Mouse (Mus musculus) megakaryocyte, adult 5-6 weeks (primary cell): Measurements from ENCODE around the gene Myh10. TPM values are rescaled to one million over a fixed set of nuclear protein-coding genes. Genes with fewer than 3 reads are reported as not detected.
"Not testable (repeated sequence)": the region's sequence is repeated elsewhere in the genome, so short reads cannot be mapped to it uniquely, and the experiment has no call there.

Source experiments
- ATAC-seq: 2 replicates; pipeline ENCODE4 v1.8.0; 2016; ENCODE audit warnings: mild to moderate bottlenecking, inconsistent platforms; ENCODE audit not compliant: poor library complexity, severe bottlenecking
- total RNA-seq, 2 experiments: library from RNA; stranded (forward) in 1 of 2; stranded (reverse) in 1 of 2; fragments of 153-499, 151-499 nt in 1 of 2; fragments of 221-1000, 200-1000 nt in 1 of 2; gene quantifications; 2 replicates each; pipeline versions ENCODE4 v1.2.3 to v1.2.4; 2015 to 2017

Gene Myh10
- total RNA-seq, 2 experiments from 2014 or later, result 0.59 to 1.9 TPM

DNA sequence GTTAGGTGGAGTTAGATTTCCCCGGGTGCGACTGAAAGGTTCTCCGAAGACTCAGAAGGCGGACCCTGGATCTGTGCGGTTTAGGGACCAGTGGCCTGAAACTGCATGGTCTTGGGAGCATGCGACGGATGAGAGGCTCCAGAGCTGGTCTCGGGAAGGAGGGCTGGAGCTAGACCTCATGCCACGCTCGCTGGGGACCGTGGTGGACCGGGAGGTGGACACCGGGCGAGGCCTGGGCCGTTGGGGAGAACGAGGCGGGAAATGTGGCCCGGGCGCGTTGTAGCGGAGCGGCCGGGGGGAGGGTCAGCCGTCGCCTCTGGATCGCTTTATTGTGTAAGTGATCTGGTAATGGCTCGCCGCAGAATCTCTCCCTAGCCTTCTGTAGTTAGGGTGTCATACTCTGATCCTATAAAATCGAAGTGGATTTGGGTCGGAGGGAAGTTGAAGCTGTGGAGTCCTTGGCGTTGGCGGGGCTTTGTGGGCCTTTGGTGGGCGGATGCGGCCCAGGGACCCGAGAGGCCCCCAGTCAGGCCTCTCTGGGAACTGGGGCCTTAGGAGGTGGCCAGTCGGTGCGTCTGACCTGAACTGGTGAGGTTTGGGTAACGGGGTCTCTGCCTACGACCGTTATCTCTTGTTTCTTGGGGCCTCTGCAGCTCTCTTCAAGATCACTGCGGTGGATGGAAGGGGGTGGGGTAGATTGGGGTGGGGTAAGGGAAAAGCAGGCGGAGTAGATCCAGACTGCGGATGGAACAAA is 1.5 kb downstream of the Myh10 start:
- ATAC-seq, result no peak

DNA sequence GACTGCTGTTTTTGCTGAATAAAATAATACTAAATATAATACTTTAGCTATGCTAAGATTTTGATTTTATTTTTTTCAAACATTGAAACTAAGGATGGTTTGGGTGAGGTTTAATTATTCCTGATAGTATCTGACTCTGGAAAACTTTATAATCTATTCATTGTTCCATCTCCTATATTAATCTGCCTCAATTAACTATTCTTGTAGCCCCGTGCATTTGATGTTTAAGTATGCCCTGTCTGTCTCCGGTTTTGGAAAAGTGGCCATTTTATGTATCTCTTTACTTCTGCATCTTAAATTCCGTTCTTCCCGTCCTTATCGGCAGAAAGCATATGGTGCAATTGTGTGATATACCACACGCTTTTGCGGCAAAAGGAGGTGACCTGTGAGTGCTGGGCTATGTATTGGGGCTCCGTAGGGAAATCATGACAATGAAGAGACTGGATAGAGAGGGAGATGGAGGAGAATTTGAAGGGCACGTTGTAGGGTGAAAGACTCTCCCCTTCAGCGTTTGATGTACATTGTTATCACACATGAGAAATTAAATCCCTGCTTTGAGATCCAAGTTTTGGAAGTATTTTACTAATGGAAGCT is 2.2 kb downstream of the Myh10 start:
- ATAC-seq, result no peak

DNA sequence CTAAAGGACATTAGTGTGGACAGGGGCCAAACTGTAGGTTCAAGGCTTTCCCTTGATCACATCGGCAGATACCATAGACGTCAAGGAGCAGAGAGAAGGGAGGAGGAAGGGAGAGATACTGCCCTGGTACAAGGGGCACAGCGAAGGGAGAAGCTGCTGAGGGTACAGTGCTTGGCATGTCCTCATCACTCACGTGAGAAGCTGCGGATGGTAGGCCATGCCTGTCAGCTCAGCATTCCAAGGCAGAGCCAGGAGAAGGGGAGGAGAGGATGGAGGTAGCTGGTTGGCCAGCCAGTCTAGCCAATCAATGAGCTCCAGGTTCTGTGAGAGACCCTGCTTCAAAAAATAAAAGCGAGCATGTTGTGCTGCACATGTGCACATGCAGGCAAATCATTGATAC is 11.0 kb downstream of the Myh10 start:
- ATAC-seq, result no peak

DNA sequence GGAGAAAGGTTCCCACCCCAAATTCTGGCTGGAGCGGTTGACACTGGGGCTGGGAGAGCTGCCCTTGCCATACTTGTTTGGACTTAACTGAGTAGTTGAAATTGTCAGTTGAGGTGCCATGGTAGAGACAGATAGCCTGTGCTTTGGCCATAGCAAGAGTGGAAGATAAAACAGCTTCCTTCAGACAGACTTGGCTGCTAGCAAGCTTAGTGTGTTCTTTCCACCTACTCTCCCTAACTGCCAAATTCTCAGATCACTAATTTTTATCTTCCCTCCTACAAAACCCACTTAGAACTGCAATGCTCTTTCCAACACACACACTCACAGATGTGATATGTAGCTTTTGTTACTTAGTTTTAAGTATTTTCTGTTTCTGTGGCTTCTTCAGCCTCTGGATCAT is 12.0 kb downstream of the Myh10 start:
- no peak for ATAC-seq

DNA sequence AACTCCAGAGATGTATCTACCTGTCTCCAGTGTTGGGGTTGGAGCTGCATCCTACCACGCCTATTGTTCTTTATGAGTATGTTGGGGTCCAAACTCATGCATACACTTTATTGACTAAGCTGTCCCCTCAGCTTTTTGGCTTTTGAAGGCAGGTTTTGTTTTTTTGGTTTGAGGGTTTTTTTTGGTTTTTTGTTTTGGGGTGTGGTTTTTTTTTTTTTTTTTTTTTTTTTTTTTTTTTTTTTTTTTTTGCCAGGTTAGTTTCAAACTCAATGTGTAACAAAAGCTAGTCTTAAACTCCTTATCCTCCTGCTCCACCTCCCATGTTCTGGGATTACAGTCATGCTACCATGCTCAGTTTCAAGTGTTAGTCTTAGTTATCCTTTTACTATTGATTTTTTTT is 12.9 kb downstream of the Myh10 start:
- ATAC-seq, result no peak

DNA sequence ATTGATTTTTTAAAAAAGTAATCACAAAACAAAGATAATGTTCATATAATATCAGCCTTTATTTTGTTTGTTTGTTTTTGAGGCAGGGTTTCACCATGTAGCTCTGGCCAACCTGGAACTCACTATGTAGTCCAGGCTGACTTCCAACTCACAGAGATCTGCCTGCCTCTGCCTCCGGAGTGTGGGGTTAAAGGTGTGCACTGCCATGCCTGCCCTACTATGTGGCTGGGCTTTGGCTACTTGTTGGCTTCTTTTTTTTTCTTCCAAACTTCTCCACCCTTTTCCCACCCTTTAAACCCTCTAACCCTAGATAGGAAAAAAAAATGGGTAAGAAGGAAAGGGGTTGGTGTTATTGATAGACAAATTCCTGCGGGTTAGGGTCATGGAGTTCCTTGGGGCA is 13.5 kb downstream of the Myh10 start:
- no peak for ATAC-seq

DNA sequence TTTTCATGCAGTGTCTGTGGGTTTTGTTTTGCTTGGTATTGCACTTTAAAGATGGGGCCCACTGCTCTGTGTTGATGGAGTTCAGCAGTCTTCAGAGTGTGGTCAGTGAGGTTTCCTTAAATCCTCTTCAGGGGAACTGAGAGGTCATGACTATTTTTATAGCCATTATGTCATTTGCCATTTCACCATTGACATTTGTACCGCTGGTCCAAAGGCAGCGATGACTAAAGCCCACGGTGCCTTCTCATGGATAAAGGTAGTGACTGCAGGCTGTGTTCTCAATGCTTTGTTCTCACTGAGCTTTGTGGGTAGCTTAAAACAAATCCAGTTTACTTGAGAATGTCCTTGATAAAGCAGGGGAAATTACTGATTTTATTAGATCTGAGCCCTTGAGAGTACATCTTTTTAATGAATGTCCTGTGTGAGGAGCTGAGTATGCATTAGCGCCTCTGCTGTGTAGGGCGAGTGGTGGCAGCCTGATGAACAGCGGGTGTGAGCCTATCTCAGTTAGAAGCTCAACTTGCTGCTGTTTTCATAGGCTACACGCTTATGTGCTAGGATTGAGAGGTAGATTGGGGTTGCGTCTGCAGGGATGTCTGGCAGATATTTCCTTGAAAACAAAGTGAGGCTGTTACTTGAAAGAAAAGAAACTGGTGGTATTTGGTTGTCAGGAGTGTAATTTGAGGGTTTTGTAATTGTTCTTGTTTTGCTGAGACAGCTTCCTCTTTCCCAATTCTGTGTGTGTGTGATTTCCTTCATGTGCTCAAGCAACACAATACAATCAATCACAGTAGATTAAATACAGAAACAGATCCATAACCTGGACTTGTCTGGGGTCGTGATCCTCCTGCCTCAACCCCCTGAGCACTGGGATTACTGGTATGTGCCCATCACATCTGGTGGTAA is 15.4 kb downstream of the Myh10 start:
- ATAC-seq, result peak; percentile 52

DNA sequence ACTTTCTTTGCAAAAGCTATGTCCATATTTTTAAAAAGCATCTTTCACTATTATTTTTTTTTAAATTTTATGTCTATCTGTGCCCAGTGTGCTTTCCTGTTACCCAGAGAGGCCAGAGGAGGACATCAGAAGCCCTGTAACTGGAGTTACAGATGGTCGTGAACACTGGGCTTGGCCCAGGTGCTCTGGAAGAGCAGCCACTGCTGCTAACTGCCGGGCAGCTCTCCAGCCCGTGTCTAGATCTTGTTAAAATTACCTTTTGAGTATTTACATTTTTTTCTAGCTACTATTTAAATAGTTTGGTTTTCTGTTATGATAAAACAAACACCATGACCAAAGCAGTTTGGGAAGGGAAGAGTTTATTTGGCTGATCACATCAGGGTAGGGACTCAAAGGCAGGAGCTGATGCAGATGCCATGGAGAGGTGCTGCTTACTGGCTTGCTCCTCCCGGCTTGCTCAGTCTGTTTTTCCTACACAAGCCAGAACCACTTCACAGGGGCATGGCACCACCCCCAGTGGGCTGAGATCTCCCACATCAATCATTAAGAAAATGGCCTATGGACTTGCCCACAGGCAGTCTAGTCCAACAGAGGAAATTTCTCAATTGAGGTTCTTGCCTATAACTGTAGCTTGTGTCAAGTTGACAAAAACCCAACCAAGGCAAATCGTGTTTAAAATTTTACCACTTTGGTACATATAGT is 16.7 kb downstream of the Myh10 start:
- no peak for ATAC-seq

DNA sequence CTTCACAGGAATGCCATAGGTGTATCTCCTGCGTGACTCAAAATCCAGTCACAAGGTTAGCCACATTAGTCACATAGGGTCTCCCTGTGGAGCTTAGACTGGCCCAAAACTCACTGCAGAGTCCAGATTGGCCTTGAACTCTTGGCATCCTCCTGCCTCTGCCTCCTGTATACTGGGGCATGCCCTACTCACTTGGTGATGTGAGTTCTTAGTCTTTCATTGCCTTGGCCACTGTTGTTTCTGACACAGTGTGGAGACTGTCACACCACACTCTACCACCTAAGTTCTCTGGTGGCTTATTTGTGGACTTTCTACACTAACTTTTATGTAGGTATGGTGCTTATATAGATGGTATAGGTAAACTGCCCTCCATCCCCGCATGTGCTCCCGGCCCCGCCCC is 24.8 kb downstream of the Myh10 start:
- no peak for ATAC-seq

DNA sequence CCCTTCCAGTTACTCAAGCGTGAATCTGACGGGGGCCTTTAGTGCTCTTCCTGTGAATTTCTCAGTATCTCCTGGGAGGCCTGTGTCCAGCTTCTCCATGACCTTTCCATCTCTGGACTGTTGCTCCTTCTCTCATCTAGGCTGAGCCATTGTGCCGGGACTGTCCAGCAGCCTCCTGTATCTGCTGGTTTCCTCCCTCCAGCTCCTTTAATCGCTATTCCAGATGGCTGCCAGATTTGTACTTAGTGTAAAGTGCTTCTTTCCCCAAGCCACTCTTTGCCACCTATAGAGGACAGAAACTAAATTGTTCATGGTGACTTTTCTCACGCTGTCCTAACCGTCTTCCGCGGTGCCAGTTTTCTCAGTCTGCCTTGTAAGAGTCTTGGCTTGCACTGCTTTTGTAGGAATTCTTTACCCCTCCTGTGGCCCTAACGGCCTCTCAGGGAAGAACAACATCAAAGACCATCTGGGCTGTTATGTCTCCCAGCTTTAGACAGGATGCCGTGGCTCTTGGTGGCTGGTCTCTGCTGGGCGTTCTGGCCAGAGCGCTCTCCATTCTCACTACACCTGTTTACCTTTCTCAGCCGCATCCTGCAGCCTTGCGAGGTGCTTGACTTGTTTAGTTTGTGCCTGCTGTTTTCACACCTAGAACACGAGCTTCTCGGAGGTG is 25.9 kb downstream of the Myh10 start:
- ATAC-seq, result no peak

DNA sequence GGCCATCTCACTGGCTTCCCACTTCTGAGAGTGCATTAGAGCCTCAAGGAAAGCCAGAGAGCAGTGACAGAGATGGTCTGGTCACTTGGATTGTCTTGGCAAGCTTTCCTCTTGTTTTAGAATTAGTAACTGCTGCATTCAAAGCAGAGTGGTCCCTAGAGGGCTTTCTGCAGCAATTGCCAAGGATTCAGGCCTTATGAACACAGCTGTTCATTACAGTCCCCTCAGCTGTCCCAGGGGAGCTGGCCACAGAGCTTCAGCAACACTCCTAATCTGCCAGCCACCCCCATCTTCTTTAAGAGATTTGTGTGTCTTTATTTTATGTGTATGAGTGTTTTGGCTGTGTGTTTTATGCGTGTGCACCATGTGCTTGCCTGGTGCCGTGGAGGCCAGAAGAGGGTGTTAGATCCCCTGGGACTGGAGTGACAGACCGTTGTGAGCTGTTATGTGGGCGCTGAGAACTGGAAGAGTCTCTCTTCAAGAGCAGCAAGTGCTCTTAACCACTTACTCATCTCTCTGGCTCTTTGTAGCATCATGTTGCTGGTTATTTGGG is 27.8 kb downstream of the Myh10 start:
- no peak for ATAC-seq

DNA sequence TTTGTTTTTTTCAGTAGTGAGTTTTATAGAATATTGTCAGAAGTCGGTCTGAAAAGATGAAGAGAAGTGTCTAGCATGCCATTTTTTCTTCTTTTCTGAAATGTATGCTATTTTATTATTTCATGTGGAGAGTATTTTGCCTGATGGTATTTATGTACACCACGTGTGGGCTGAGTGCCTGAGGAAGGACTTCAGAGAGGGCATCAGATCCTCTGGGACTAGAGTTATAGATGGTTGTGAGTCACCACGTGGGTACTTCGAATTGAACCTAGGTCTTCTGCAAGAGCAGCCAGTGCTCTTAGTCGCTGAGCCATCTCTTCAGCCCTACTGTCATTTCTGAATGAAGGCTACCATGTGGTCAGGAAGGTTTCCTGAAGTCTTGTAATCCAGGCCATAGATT is 28.4 kb downstream of the Myh10 start:
- ATAC-seq, result no peak

DNA sequence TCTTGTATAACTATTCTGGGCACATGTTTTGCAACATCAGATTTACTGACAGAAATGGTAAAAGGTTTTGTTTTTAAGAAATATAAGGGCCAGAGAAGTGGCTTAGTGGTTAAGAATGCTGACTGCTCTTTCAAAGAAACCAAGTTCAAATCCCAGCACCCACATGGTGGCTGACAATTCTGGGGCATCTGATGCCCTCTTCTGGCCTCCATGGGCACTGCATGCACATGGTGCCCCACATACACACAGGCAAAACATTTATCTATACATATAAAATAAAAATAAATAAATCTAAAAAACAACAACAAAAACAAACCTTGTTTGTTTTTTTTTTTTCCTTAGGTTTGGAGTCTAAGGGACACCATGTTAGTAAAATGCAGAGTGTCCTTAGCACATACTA is 32.8 kb downstream of the Myh10 start:
- ATAC-seq, result no peak

DNA sequence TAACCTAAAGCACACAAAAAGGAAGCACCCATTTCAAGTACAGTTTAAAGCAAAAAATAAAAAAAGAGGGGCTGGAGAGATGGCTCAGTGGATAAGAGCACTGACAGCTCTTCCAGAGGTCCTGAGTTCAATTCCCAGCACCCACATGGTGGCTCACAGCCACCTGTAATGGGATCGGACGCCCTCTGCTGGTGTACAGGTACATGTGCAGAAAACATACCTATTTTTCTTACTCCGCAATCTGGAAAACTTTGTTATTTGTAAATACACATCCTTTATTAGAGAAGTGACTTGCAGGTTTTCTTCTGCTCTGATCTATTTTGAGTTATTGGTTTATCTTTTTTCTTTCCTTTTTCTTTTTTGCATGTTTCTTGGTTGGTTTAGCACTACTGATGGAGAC is 37.3 kb downstream of the Myh10 start:
- ATAC-seq, result no peak

DNA sequence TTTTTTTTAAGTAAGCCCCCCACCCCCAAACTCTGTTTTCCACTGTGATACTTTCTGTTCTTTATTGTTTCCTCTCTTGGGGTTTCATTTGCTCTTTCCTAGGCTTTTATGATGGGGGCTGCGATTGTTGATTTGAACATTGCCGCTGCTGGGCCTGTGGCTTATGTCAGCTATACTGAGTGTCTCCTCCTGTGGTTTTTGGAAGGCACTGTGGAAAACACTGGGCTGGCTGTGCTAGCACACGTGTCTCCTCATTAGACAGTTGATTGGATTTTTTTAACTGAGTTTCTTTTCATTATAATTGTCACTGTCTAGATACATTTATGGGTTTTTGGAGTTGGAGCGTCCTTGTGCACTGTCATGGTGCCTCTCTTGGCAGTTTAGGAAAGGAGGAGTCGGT is 39.4 kb downstream of the Myh10 start:
- no peak for ATAC-seq

DNA sequence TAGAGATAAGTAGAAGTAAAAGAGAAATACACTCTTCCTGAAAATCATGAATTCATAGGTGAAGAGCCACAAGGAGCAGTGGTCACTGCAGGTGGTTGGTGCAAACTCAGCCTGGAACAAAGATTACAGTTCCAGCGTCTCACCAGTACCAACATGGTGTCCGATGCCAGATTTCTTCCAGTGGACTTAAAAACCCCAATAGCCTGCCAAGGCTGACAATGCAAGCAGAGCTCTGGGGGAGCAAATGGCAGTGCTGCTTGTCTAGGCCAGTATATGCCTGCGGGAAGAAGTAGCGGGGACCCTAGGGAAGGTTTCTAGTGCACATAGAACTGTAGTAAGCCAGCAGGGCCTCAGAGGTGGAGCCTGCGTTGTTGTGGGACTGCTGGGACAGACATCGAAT is 40.7 kb downstream of the Myh10 start:
- ATAC-seq, result no peak

DNA sequence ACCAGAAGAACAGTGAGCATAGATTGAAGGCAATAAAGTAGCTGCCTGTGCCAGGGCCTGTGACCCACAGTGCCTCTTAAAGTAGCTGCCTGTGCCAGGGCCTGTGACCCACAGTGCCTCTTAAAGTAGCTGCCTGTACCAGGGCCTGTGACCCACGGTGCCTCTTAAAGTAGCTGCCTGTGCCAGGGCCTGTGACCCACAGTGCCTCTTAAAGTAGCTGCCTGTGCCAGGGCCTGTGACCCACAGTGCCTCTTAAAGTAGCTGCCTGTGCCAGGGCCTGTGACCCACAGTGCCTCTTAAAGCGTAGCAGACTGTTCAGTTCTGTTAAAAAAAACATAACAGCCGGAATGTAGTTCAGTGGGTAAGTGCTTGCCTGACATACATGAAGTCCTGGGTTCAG is 42.0 kb downstream of the Myh10 start:
- not testable (repeated sequence) for ATAC-seq

DNA sequence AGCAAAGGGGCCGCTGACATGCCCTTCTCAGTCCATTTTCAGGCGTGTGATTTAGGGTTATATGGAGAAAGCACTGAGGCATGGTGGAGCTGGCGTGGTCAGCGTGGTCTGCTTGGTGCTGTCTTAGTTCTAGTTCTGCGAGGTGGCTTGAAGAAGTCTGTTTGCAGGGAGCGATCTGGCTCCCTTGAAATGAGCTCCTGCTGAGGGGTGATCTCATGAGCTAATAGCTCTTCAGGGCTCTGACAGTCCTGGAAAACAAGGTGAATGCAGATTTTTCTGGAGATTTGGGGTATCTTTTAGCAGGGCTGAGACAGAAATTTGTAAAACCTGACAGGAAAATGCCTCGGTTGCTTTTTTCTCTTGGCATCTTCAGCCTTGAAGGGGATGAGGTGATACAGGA is 48.1 kb downstream of the Myh10 start:
- ATAC-seq, result no peak

DNA sequence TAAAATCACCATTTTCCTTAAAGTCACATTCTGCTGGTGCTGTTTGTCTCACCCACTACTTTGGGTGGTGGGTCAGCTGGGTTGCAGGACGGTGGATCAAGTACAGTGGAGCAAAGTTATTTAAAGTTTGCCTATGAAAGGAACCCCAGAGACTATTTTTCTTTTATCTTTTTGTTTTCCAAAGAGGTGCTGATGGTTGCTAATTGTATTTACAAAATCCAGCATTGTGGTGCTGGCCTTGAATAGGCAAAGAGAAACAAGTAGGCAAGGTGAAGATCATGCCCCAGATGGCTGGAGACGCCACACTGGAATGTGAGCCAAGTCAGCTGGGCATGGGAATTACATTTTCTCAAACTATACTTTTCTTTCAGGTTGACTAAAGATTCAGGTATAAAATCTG is 51.3 kb downstream of the Myh10 start:
- no peak for ATAC-seq

DNA sequence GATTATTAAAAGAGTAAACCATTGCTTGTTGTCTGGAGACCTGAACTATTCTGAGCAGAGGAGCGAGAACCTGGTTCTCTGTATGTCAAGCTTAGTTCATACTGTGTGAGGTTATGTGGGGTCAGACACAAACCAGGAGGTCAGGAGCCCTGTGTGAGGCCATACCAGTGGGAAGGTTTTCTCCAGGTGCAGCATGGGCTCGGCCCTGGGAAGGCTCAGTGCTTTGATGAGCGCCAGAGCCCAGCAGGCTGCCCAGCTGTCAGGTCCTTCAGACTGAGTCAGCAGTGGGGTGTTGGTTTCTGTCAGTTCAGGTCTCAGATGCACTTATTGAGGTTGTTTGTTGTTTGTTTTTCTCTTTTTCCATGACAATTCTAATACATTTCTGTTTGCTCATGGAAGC is 52.8 kb downstream of the Myh10 start:
- no peak for ATAC-seq
